ENCODE assay signal across 9 mouse cellular contexts in genomic region chr9:108013577-108013976, GRCm38 (mm10). TPM values are rescaled to one million over a fixed set of nuclear protein-coding genes. Genes with fewer than 3 reads are reported as not detected.
DNase-seq lines count a peak whose midpoint lies in the region; ATAC-seq and TF ChIP-seq lines count a peak whose summit lies in the region.
"Not testable (repeated sequence)": the region's sequence is repeated elsewhere in the genome, so short reads cannot be mapped to it uniquely, and the experiment has no call there.
"Had no signal": no experiment of that assay in that cellular context is flagged by ENCODE, and none has a peak within 500 bp of the region (broad histone marks: within the 10 kb centered on the region; RNA-seq: fewer than 3 reads in every experiment).

No protein-coding gene starts in this region.

- not testable (repeated sequence) for H3K9ac ChIP-seq in heart, adult 2 months (ENCODE audit: low read depth, low read length); kidney, postnatal 0 days (ENCODE audit: low read depth, low read length); liver, postnatal 0 days (replicated peaks)

- intact Hi-C loops in heart, adult 2 months (cut with DNase I): not testable (repeated sequence)

- not testable (repeated sequence) for H3K27me3 ChIP-seq in heart, adult 2 months (ENCODE audit: control insufficient read depth, insufficient read depth, low read length); kidney, postnatal 0 days (ENCODE audit: insufficient read depth, low read length); liver, postnatal 0 days (ENCODE audit: insufficient read depth, low read length); splenic B cell, adult 2 months (ENCODE audit: control insufficient read depth, insufficient read depth, low read length, poor library complexity, severe bottlenecking)

- DNase-seq in ES-CJ7 (ENCODE audit: low read depth, low spot score) (peak; percentile 60), R1 (ENCODE audit: low read depth, low spot score) (peak; percentile 70)
- not testable (repeated sequence) for DNase-seq in heart, adult 2 months; kidney, postnatal 0 days (ENCODE audit: low spot score); liver, postnatal 0 days
- DNase-seq in splenic B cell, adult 2 months (ENCODE audit: low read depth, low spot score): peak; percentile 24

- TF ChIP-seq EP300 in heart, adult 2 months (IDR thresholded peaks at IDR 0.05; ENCODE audit: insufficient read depth, low read depth, low read length); liver, postnatal 0 days (IDR thresholded peaks at IDR 0.05; ENCODE audit: low read depth): not testable (repeated sequence)

- TF ChIP-seq POLR2A in heart, adult 2 months (IDR thresholded peaks at IDR 0.05; ENCODE audit: insufficient read depth, low read depth, low read length): not testable (repeated sequence)

- not testable (repeated sequence) for H3K4me2 ChIP-seq in kidney, postnatal 0 days (ENCODE audit: low read length); liver, postnatal 0 days (ENCODE audit: low read depth, low read length)

- not testable (repeated sequence) for ATAC-seq in kidney, postnatal 0 days (replicated peaks; ENCODE audit: low FRiP score, low read depth); liver, postnatal 0 days

- peaks cover 15% of the 10 kb centered on the region for H3K4me1 ChIP-seq in heart, adult 2 months (ENCODE audit: control insufficient read depth, insufficient read depth, low read length)
- not testable (repeated sequence) for H3K4me1 ChIP-seq in kidney, postnatal 0 days (replicated peaks; ENCODE audit: insufficient read depth, low read length); liver, postnatal 0 days (ENCODE audit: insufficient read depth)

- 92% methylated on average over 2 of the region's 2 CpGs for WGBS in heart, adult 2 months
- WGBS in kidney, postnatal 0 days: 91% methylated on average over 2 of the region's 2 CpGs
- WGBS in liver, postnatal 0 days (ENCODE audit: insufficient replicate concordance): 87% methylated on average over 2 of the region's 2 CpGs

- not testable (repeated sequence) for H3K4me3 ChIP-seq in heart, adult 2 months; kidney, postnatal 0 days (replicated peaks; ENCODE audit: low read depth, low read length); liver, postnatal 0 days (ENCODE audit: low read depth, low read length)

- H3K36me3 ChIP-seq in heart, adult 2 months (ENCODE audit: control insufficient read depth, insufficient read depth, low read length): peaks cover 29% of the 10 kb centered on the region
- not testable (repeated sequence) for H3K36me3 ChIP-seq in kidney, postnatal 0 days (ENCODE audit: insufficient read depth, low read length); splenic B cell, adult 2 months (ENCODE audit: control insufficient read depth, insufficient read depth, low read length, poor library complexity, severe bottlenecking)
- H3K36me3 ChIP-seq in liver, postnatal 0 days (replicated peaks; ENCODE audit: insufficient read depth, low read length): peaks cover 26% of the 10 kb centered on the region

- H3K27ac ChIP-seq in heart, adult 2 months; kidney, postnatal 0 days; liver, postnatal 0 days (ENCODE audit: low read depth): not testable (repeated sequence)

- peak; percentile 32 for TF ChIP-seq CTCF in heart, adult 2 months (IDR thresholded peaks at IDR 0.05)
- peak; percentile 35 for TF ChIP-seq CTCF in kidney, postnatal 0 days (IDR thresholded peaks at IDR 0.05; ENCODE audit: low read depth)
- TF ChIP-seq CTCF in liver, postnatal 0 days (IDR thresholded peaks at IDR 0.05; ENCODE audit: low read depth): peak; percentile 28; the same call in 1 of the 2 replicates

- H3K79me2 ChIP-seq in heart, adult 2 months (replicated peaks; ENCODE audit: control insufficient read depth, insufficient read depth, low read length): not testable (repeated sequence)

- H3K9me3 ChIP-seq in kidney, postnatal 0 days (replicated peaks; ENCODE audit: low read length); liver, postnatal 0 days (ENCODE audit: low read length): not testable (repeated sequence)

RNA-seq across cellular contexts. Expression of gene Ip6k1, which starts 11.3 kb away (rescaled TPM):
- 10 to 100 TPM; 30.9 to 39.8 TPM for total RNA-seq in heart, adult 2 months (2021)
- polyA plus RNA-seq in heart, adult 2 months (2012; rRNA removed): 46.0 and 62.1 TPM in 2 replicates
- 45.7 and 46.9 TPM in 2 replicates for polyA plus RNA-seq in kidney, postnatal 0 days (2015; fragmentation: Nextera tagmentation; extraction: Ambion mirVana)
- polyA plus RNA-seq in liver, postnatal 0 days (2015; fragmentation: Nextera tagmentation; extraction: Ambion mirVana): 18.4 and 19.8 TPM in 2 replicates

RNA-seq across cellular contexts. Expression of gene Gm20662, which starts 17.4 kb away (rescaled TPM):
- total RNA-seq in heart, adult 2 months (2021): 1 to 10 TPM; 1.4 to 1.8 TPM
- 2.3 and 3.0 TPM in 2 replicates for polyA plus RNA-seq in heart, adult 2 months (2012; rRNA removed)
- 0.25 and 0.27 TPM in 2 replicates for polyA plus RNA-seq in kidney, postnatal 0 days (2015; fragmentation: Nextera tagmentation; extraction: Ambion mirVana)
- 0.07 TPM in 1 of 2 replicates, not detected in the other for polyA plus RNA-seq in liver, postnatal 0 days (2015; fragmentation: Nextera tagmentation; extraction: Ambion mirVana)
- total RNA-seq: gastrocnemius, postnatal 36 days had no signal
- polyA plus RNA-seq: embryonic facial prominence, embryonic 14.5 days had no signal

RNA-seq across cellular contexts. Expression of gene Cdhr4, which starts 21.3 kb away (rescaled TPM):
- total RNA-seq in heart, adult 2 months (2021): 1 to 10 TPM in 1 of 2 experiments, under 1 TPM in 1; 0.20 to 1.1 TPM
- polyA plus RNA-seq in heart, adult 2 months (2012; rRNA removed): 2.0 and 8.8 TPM in 2 replicates
- polyA plus RNA-seq in kidney, postnatal 0 days (2015; fragmentation: Nextera tagmentation; extraction: Ambion mirVana): 2.9 and 4.0 TPM in 2 replicates
- polyA plus RNA-seq in liver, postnatal 0 days (2015; fragmentation: Nextera tagmentation; extraction: Ambion mirVana): 0.75 and 1.1 TPM in 2 replicates
- total RNA-seq: gastrocnemius, adult 8-10 months had no signal

RNA-seq across cellular contexts. Expression of gene Inka1, which starts 27.9 kb away (rescaled TPM):
- 1 to 10 TPM; 4.8 to 8.3 TPM for total RNA-seq in heart, adult 2 months (2021)
- 12.6 and 15.7 TPM in 2 replicates for polyA plus RNA-seq in heart, adult 2 months (2012; rRNA removed)
- 63.8 and 66.8 TPM in 2 replicates for polyA plus RNA-seq in kidney, postnatal 0 days (2015; fragmentation: Nextera tagmentation; extraction: Ambion mirVana)
- polyA plus RNA-seq in liver, postnatal 0 days (2015; fragmentation: Nextera tagmentation; extraction: Ambion mirVana): 28.5 and 30.6 TPM in 2 replicates

RNA-seq across cellular contexts. Expression of gene Gm20661, which starts 30.7 kb away (rescaled TPM):
- not detected for total RNA-seq in heart, adult 2 months (2021)
- polyA plus RNA-seq in heart, adult 2 months (2012; rRNA removed): 0.32 and 1.2 TPM in 2 replicates
- polyA plus RNA-seq in kidney, postnatal 0 days (2015; fragmentation: Nextera tagmentation; extraction: Ambion mirVana): 1.3 and 2.0 TPM in 2 replicates
- polyA plus RNA-seq in liver, postnatal 0 days (2015; fragmentation: Nextera tagmentation; extraction: Ambion mirVana): 0.12 and 0.31 TPM in 2 replicates
- total RNA-seq: gastrocnemius, adult 8-10 months; gastrocnemius, postnatal 36 days had no signal
